Mouse (Mus musculus): Measurements from ENCODE around the gene Trim3. TPM values are rescaled to one million over a fixed set of nuclear protein-coding genes. Genes with fewer than 3 reads are reported as not detected.

Gene Trim3
- polyA plus RNA-seq (2015; fragmentation: Nextera tagmentation; extraction: Ambion mirVana), result 82.1 and 83.2 TPM in 2 replicates

GRCm38 (mm10) chr7:105633127-105633800 lies at the start of gene Trim3:
Gene Trim3 (minus strand): TSS chr7:105633571.
- Histone ChIP-seq H3K4me2 (peak within 1 kb of the TSS; percentile 78), H3K36me3 (peaks cover 26% of the 10 kb centered on the region), H3K4me3 (peak within 1 kb of the TSS; percentile 84), H3K27me3 (0 out of 2 replicates have a peak, but pooled peaks cover 4% of the 10 kb centered on the region), H3K4me1 (replicated peaks) (peaks cover 65% of the 10 kb centered on the region), H3K9ac (peak within 1 kb of the TSS; percentile 93), H3K9me3 (no peaks in the 10 kb centered on the region), H3K27ac (peak within 1 kb of the TSS; percentile 93)
- peak; percentile 87 for ATAC-seq (ENCODE audit: low FRiP score)
- under 1% methylated on average over 45 of the region's 71 CpGs for WGBS

- Histone ChIP-seq H3K9ac (peak within 1 kb of the TSS; percentile 63), H3K9me3 (no peaks in the 10 kb centered on the region), H3K27me3 (no peaks in the 10 kb centered on the region), H3K4me2 (peak within 1 kb of the TSS; percentile 69), H3K27ac (no peak within 1 kb of the TSS), H3K4me1 (replicated peaks) (peaks cover 9% of the 10 kb centered on the region), H3K4me3 (peak within 1 kb of the TSS; percentile 36), H3K36me3 (0 out of 2 replicates have a peak, but pooled peaks cover 5% of the 10 kb centered on the region)
- 1% methylated on average over 17 of the region's 17 CpGs for WGBS
- peak; percentile 94 for ATAC-seq (ENCODE audit: low FRiP score)
These were observed 17.5 kb upstream of the Trim3 start, which contains the start of gene Dnhd1 for GRCm38 (mm10) chr7:105650639-105651435. Gene Dnhd1 (plus strand): TSS chr7:105650827.

- Histone ChIP-seq H3K9me3 (no peaks in the 10 kb centered on the region), H3K27ac (no peak overlapping the region), H3K4me1 (replicated peaks) (peaks cover 29% of the 10 kb centered on the region), H3K9ac (peak overlapping the region; percentile 88), H3K4me3 (peak overlapping the region; percentile 68; the same call in 1 of the 2 replicates), H3K4me2 (peak overlapping the region; percentile 94), H3K27me3 (no peaks in the 10 kb centered on the region), H3K36me3 (peaks cover 29% of the 10 kb centered on the region)
- 83% methylated on average over 3 of the region's 3 CpGs for WGBS
- ATAC-seq (ENCODE audit: low FRiP score), result no peak
These were observed 8.6 kb upstream of the Trim3 start for GRCm38 (mm10) chr7:105641936-105642335.

GRCm38 (mm10) chr7:105640894-105641255 lies 7.5 kb upstream of the Trim3 start:
- H3K4me3 ChIP-seq, result peak overlapping the region; percentile 68
- peak overlapping the region; percentile 90 for H3K27ac ChIP-seq
- ATAC-seq (ENCODE audit: low FRiP score), result no peak; the same call in 1 of the 2 replicates
- H3K36me3 ChIP-seq, result peaks cover 39% of the 10 kb centered on the region
- H3K4me2 ChIP-seq, result peak overlapping the region; percentile 94
- under 1% methylated on average over 18 of the region's 18 CpGs for WGBS
- 0 out of 2 replicates have a peak, but pooled peaks cover 3% of the 10 kb centered on the region for H3K27me3 ChIP-seq
- H3K9me3 ChIP-seq, result no peaks in the 10 kb centered on the region
- peak overlapping the region; percentile 88 for H3K9ac ChIP-seq
- peaks cover 32% of the 10 kb centered on the region for H3K4me1 ChIP-seq (replicated peaks)

- Histone ChIP-seq H3K9ac (peak within 1 kb of the TSS; percentile 88), H3K27ac (peak within 1 kb of the TSS; percentile 90), H3K4me3 (peak within 1 kb of the TSS; percentile 68), H3K9me3 (no peaks in the 10 kb centered on the region), H3K4me1 (replicated peaks) (peaks cover 37% of the 10 kb centered on the region), H3K27me3 (0 out of 2 replicates have a peak, but pooled peaks cover 4% of the 10 kb centered on the region), H3K4me2 (peak within 1 kb of the TSS; percentile 95), H3K36me3 (peaks cover 42% of the 10 kb centered on the region)
- peak; percentile 96 for ATAC-seq (ENCODE audit: low FRiP score)
- under 1% methylated on average over 45 of the region's 45 CpGs for WGBS
These were observed 7.0 kb upstream of the Trim3 start, which contains the start of the genes Arfip2 and Gm45799 for GRCm38 (mm10) chr7:105640233-105640893. Gene Arfip2 (minus strand): TSS chr7:105640416. Gene Gm45799 (plus strand): TSS chr7:105640552.

- 2% methylated on average over 2 of the region's 2 CpGs for WGBS
- peak within 1 kb of the TSS; percentile 95 for H3K4me2 ChIP-seq
- H3K9me3 ChIP-seq, result no peaks in the 10 kb centered on the region
- H3K27ac ChIP-seq, result peak within 1 kb of the TSS; percentile 90
- peaks cover 38% of the 10 kb centered on the region for H3K36me3 ChIP-seq
- H3K9ac ChIP-seq, result peak within 1 kb of the TSS; percentile 88
- no peak for ATAC-seq (ENCODE audit: low FRiP score)
- H3K4me1 ChIP-seq (replicated peaks), result peaks cover 41% of the 10 kb centered on the region
- H3K4me3 ChIP-seq, result peak within 1 kb of the TSS; percentile 68
- 0 out of 2 replicates have a peak, but pooled peaks cover 4% of the 10 kb centered on the region for H3K27me3 ChIP-seq
These were observed 6.4 kb upstream of the Trim3 start, which contains the start of gene Timm10b for GRCm38 (mm10) chr7:105639756-105640155. Gene Timm10b (plus strand): TSS chr7:105640056.

GRCm38 (mm10) chr7:105639304-105639703 lies 5.9 kb upstream of the Trim3 start:
- peaks cover 37% of the 10 kb centered on the region for H3K36me3 ChIP-seq
- no peak overlapping the region for H3K27ac ChIP-seq
- H3K4me1 ChIP-seq (replicated peaks), result peaks cover 45% of the 10 kb centered on the region
- peak overlapping the region; percentile 88 for H3K9ac ChIP-seq
- H3K4me2 ChIP-seq, result peak overlapping the region; percentile 95
- H3K27me3 ChIP-seq, result 0 out of 2 replicates have a peak, but pooled peaks cover 4% of the 10 kb centered on the region
- no peaks in the 10 kb centered on the region for H3K9me3 ChIP-seq
- ATAC-seq (ENCODE audit: low FRiP score), result no peak
- H3K4me3 ChIP-seq, result peak overlapping the region; percentile 68
- 75% methylated on average over 9 of the region's 9 CpGs for WGBS

GRCm38 (mm10) chr7:105638776-105639175 lies 5.4 kb upstream of the Trim3 start:
- Histone ChIP-seq H3K27me3 (0 out of 2 replicates have a peak, but pooled peaks cover 4% of the 10 kb centered on the region), H3K4me1 (replicated peaks) (peaks cover 50% of the 10 kb centered on the region), H3K9ac (no peak overlapping the region), H3K9me3 (no peaks in the 10 kb centered on the region), H3K36me3 (peaks cover 32% of the 10 kb centered on the region), H3K4me3 (no peak overlapping the region), H3K27ac (no peak overlapping the region), H3K4me2 (no peak overlapping the region)
- 94% methylated on average over 6 of the region's 6 CpGs for WGBS
- ATAC-seq (ENCODE audit: low FRiP score), result no peak

GRCm38 (mm10) chr7:105635726-105636125 lies 2.4 kb upstream of the Trim3 start:
- H3K4me1 ChIP-seq (replicated peaks), result peaks cover 57% of the 10 kb centered on the region
- H3K36me3 ChIP-seq, result peaks cover 26% of the 10 kb centered on the region
- H3K27me3 ChIP-seq, result 0 out of 2 replicates have a peak, but pooled peaks cover 4% of the 10 kb centered on the region
- WGBS, result 87% methylated on average over 2 of the region's 2 CpGs
- H3K9ac ChIP-seq, result no peak overlapping the region
- ATAC-seq (ENCODE audit: low FRiP score), result no peak
- H3K9me3 ChIP-seq, result no peaks in the 10 kb centered on the region
- no peak overlapping the region for H3K4me2 ChIP-seq
- H3K27ac ChIP-seq, result peak overlapping the region; percentile 93
- no peak overlapping the region for H3K4me3 ChIP-seq

- H3K4me2 ChIP-seq, result peak overlapping the region; percentile 78
- H3K4me3 ChIP-seq, result peak overlapping the region; percentile 84; the same call in 1 of the 2 replicates
- no peak for ATAC-seq (ENCODE audit: low FRiP score)
These were observed 1.0 kb upstream of the Trim3 start for GRCm38 (mm10) chr7:105634272-105634920.

GRCm38 (mm10) chr7:105633801-105634135 lies 397 bp upstream of the Trim3 start:
- Histone ChIP-seq H3K4me1 (replicated peaks) (peaks cover 63% of the 10 kb centered on the region), H3K27me3 (0 out of 2 replicates have a peak, but pooled peaks cover 4% of the 10 kb centered on the region), H3K36me3 (peaks cover 26% of the 10 kb centered on the region), H3K4me3 (peak overlapping the region; percentile 84), H3K27ac (peak overlapping the region; percentile 93), H3K9ac (peak overlapping the region; percentile 93), H3K4me2 (peak overlapping the region; percentile 78), H3K9me3 (no peaks in the 10 kb centered on the region)
- WGBS, result 6% methylated on average over 10 of the region's 10 CpGs
- no peak for ATAC-seq (ENCODE audit: low FRiP score)

More at GRCm38 (mm10) chr7:105634272-105634920, 1.0 kb upstream of the Trim3 start:
- Histone ChIP-seq H3K9ac (peak overlapping the region; percentile 40), H3K27me3 (0 out of 2 replicates have a peak, but pooled peaks cover 4% of the 10 kb centered on the region), H3K4me1 (replicated peaks) (peaks cover 63% of the 10 kb centered on the region), H3K27ac (peak overlapping the region; percentile 93), H3K9me3 (no peaks in the 10 kb centered on the region), H3K36me3 (peaks cover 26% of the 10 kb centered on the region)
- WGBS, result 52% methylated on average over 9 of the region's 9 CpGs
